Mouse (Mus musculus) liver, embryonic 14.5 days (tissue): ENCODE results near the gene Rerg.

Source experiments
- CTCF ChIP-seq: IDR thresholded peaks from 2 replicates; pipeline ENCODE4 v1.5.1; 2016; ENCODE audit warnings: antibody characterized with exemption, low read depth, control low read depth
- EP300 ChIP-seq: IDR thresholded peaks from 2 replicates; pipeline ENCODE4 v1.6.1; 2016; ENCODE audit warnings: antibody characterized with exemption, low read depth

DNA sequence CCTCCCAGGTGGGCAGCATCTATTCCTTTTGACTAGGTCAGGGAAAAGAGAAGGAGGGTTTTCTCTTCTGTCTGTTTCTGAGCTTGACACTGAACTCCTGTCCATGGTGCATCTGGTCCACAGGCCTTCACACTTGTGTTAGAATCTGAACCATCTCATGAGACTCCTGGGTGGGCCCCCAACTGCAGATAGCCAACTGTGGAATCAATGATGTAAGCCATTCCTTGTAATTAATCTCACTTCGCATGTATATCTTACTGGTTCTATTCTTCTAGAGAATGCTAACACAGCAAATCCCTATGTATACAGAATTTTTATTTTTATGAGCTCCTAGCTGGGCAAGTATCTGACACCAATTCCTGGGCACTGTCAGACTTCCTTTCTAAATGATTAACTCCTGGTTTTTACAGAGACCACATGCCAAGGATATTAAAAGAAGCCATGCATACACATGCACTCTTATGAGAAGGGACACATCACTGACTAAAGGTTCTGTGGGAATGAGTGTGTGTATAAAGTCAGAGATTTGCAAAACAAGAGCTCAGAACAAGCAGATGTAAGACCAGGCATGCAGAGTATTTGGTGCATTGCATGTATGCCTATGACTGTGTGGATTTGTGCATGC, 53.3 kb downstream of the Rerg start:
- TF ChIP-seq CTCF: no peak
- no peak for TF ChIP-seq EP300
